Mouse (Mus musculus) limb, embryonic 15.5 days (tissue): ENCODE measurements around the gene Lmbr1l. TPM values are rescaled to one million over a fixed set of nuclear protein-coding genes. Genes with fewer than 3 reads are reported as not detected.

Experiments used
- ATAC-seq: fragments of 200-750 bp; cut with Nextera tagmentation; 2 replicates; pipeline ENCODE4 v1.8.0; 2017; ENCODE audit warnings: low read depth, moderate TSS enrichment; ENCODE audit not compliant: insufficient number of reproducible peaks, low FRiP score, low TSS enrichment
- H3K27ac ChIP-seq: fragments of 300-500 bp; sonication (generic); 2 replicates; pipeline ENCODE4 v1.5.1; 2015; ENCODE audit warnings: moderate library complexity, mild to moderate bottlenecking, inconsistent platforms
- H3K27me3 ChIP-seq: fragments of 300-500 bp; sonication (generic); 2 replicates; pipeline ENCODE4 v1.6.1; 2015; ENCODE audit warnings: inconsistent platforms
- H3K36me3 ChIP-seq: fragments of 300-500 bp; sonication (generic); 2 replicates; pipeline ENCODE4 v1.6.1; 2015; ENCODE audit warnings: inconsistent platforms
- H3K4me1 ChIP-seq: fragments of 300-500 bp; sonication (generic); 2 replicates; pipeline ENCODE4 v1.6.1; 2015; ENCODE audit warnings: inconsistent platforms
- H3K4me2 ChIP-seq: fragments of 300-500 bp; sonication (generic); 2 replicates; pipeline ENCODE4 v1.6.1; 2015; ENCODE audit warnings: mild to moderate bottlenecking, inconsistent platforms
- H3K4me3 ChIP-seq: fragments of 300-500 bp; sonication (generic); 2 replicates; pipeline ENCODE4 v1.5.1; 2015; ENCODE audit warnings: mild to moderate bottlenecking, inconsistent platforms
- H3K9ac ChIP-seq: fragments of 300-500 bp; sonication (generic); 2 replicates; pipeline ENCODE4 v1.6.1; 2015; ENCODE audit warnings: inconsistent platforms
- H3K9me3 ChIP-seq: fragments of 300-500 bp; sonication (generic); 2 replicates; pipeline ENCODE4 v1.6.1; 2016; ENCODE audit warnings: inconsistent platforms
- WGBS: fragments of 180-500 bp; shearing (Covaris S2); methylation state at CpG from one replicate; pipeline ENCODE4 v1.1.7; 2015; 5-methylcytosine and 5-hydroxymethylcytosine counted together
- polyA plus RNA-seq: library from polyadenylated mRNA; unstranded; fragments of >200 nt; fragmentation: Nextera tagmentation; extraction: Ambion mirVana; gene quantifications from 2 replicates; pipeline ENCODE4 v1.2.1, GENCODE M21; 2015

The Lmbr1l gene
- polyA plus RNA-seq = 19.7 and 21.8 TPM in 2 replicates

- ATAC-seq = peak; percentile 97
- no peaks in the 10 kb centered on the region for H3K9me3 ChIP-seq
- H3K4me1 ChIP-seq = peaks cover 19% of the 10 kb centered on the region
- H3K27me3 ChIP-seq = no peaks in the 10 kb centered on the region
- peak within 1 kb of the TSS; percentile 78 for H3K4me2 ChIP-seq
- under 1% methylated on average over 82 of the region's 82 CpGs for WGBS
- peaks cover 16% of the 10 kb centered on the region; the same call in 1 of the 2 replicates for H3K36me3 ChIP-seq
- peak within 1 kb of the TSS; percentile 84 for H3K4me3 ChIP-seq
- peak within 1 kb of the TSS; percentile 76 for H3K9ac ChIP-seq
- H3K27ac ChIP-seq = peak within 1 kb of the TSS; percentile 95
These were observed at the start of gene Lmbr1l for GRCm38 (mm10) chr15:98917538-98918498. Gene Lmbr1l (minus strand): TSS chr15:98918231.

- Histone ChIP-seq H3K27ac (no peak overlapping the region), H3K9me3 (no peaks in the 10 kb centered on the region), H3K9ac (no peak overlapping the region), H3K4me1 (peaks cover 5% of the 10 kb centered on the region), H3K4me3 (no peak overlapping the region), H3K27me3 (no peaks in the 10 kb centered on the region), H3K4me2 (no peak overlapping the region), H3K36me3 (no peaks in the 10 kb centered on the region)
- WGBS = 83% methylated on average over 3 of the region's 3 CpGs
- ATAC-seq = no peak
These were observed 41.5 kb upstream of the Lmbr1l start for GRCm38 (mm10) chr15:98959531-98959930.

- H3K4me2 ChIP-seq = no peak overlapping the region
- H3K4me1 ChIP-seq = peaks cover 7% of the 10 kb centered on the region
- no peaks in the 10 kb centered on the region for H3K9me3 ChIP-seq
- H3K9ac ChIP-seq = no peak overlapping the region
- ATAC-seq = no peak
- no peaks in the 10 kb centered on the region for H3K27me3 ChIP-seq
- no peak overlapping the region for H3K4me3 ChIP-seq
- no peaks in the 10 kb centered on the region for H3K36me3 ChIP-seq
- no peak overlapping the region for H3K27ac ChIP-seq
- WGBS = 83% methylated on average over 4 of the region's 4 CpGs
These were observed 40.9 kb upstream of the Lmbr1l start for GRCm38 (mm10) chr15:98958901-98959420.

- no peak overlapping the region for H3K4me2 ChIP-seq
- no peak overlapping the region for H3K9ac ChIP-seq
- H3K4me3 ChIP-seq = no peak overlapping the region
- no peaks in the 10 kb centered on the region for H3K9me3 ChIP-seq
- ATAC-seq = no peak
- no peaks in the 10 kb centered on the region for H3K36me3 ChIP-seq
- WGBS = 75% methylated on average over 5 of the region's 5 CpGs
- no peaks in the 10 kb centered on the region for H3K27me3 ChIP-seq
- H3K4me1 ChIP-seq = peaks cover 9% of the 10 kb centered on the region
- H3K27ac ChIP-seq = no peak overlapping the region
These were observed 39.4 kb upstream of the Lmbr1l start for GRCm38 (mm10) chr15:98957475-98957874.

GRCm38 (mm10) chr15:98956000-98956399, 38.0 kb upstream of the Lmbr1l start:
- H3K9me3 ChIP-seq = no peaks in the 10 kb centered on the region
- no peak for ATAC-seq

GRCm38 (mm10) chr15:98955324-98955723, 37.3 kb upstream of the Lmbr1l start:
- H3K4me1 ChIP-seq = peaks cover 16% of the 10 kb centered on the region
- no peaks in the 10 kb centered on the region for H3K9me3 ChIP-seq
- peaks cover 3% of the 10 kb centered on the region; the same call in 1 of the 2 replicates for H3K36me3 ChIP-seq
- H3K4me3 ChIP-seq = no peak overlapping the region
- 81% methylated on average over 4 of the region's 4 CpGs for WGBS
- H3K4me2 ChIP-seq = no peak overlapping the region
- no peak for ATAC-seq
- H3K9ac ChIP-seq = no peak overlapping the region
- H3K27ac ChIP-seq = no peak overlapping the region
- H3K27me3 ChIP-seq = no peaks in the 10 kb centered on the region

More at GRCm38 (mm10) chr15:98956000-98956399, 38.0 kb upstream of the Lmbr1l start:
- Histone ChIP-seq H3K27me3 (no peaks in the 10 kb centered on the region), H3K4me3 (no peak overlapping the region), H3K4me2 (no peak overlapping the region), H3K36me3 (peaks cover 2% of the 10 kb centered on the region; the same call in 1 of the 2 replicates), H3K27ac (no peak overlapping the region), H3K9ac (no peak overlapping the region), H3K4me1 (peaks cover 16% of the 10 kb centered on the region)
- WGBS = 88% methylated on average over 4 of the region's 4 CpGs

GRCm38 (mm10) chr15:98954425-98955253, 36.6 kb upstream of the Lmbr1l start:
- Histone ChIP-seq H3K4me1 (peaks cover 16% of the 10 kb centered on the region), H3K36me3 (peaks cover 5% of the 10 kb centered on the region; the same call in 1 of the 2 replicates), H3K27me3 (no peaks in the 10 kb centered on the region), H3K9ac (no peak overlapping the region), H3K4me3 (peak overlapping the region; percentile 15; the same call in 1 of the 2 replicates), H3K9me3 (no peaks in the 10 kb centered on the region), H3K27ac (peak overlapping the region; percentile 74), H3K4me2 (peak overlapping the region; percentile 27; the same call in 1 of the 2 replicates)
- no peak for ATAC-seq
- WGBS = 29% methylated on average over 14 of the region's 14 CpGs

GRCm38 (mm10) chr15:98953401-98954356, 35.6 kb upstream of the Lmbr1l start, which contains the start of the genes Gm49450 and Tuba1a:
Gene Gm49450 (minus strand): TSS chr15:98953551.
Gene Tuba1a (minus strand): TSS chr15:98953703.
- Histone ChIP-seq H3K4me1 (peaks cover 16% of the 10 kb centered on the region), H3K4me2 (peak within 1 kb of the TSS; percentile 55), H3K9ac (peak within 1 kb of the TSS; percentile 95), H3K4me3 (peak within 1 kb of the TSS; percentile 83), H3K27me3 (no peaks in the 10 kb centered on the region), H3K27ac (peak within 1 kb of the TSS; percentile 98), H3K9me3 (no peaks in the 10 kb centered on the region), H3K36me3 (peaks cover 9% of the 10 kb centered on the region; the same call in 1 of the 2 replicates)
- peak; percentile 98 for ATAC-seq
- WGBS = 5% methylated on average over 28 of the region's 28 CpGs

- peaks cover 9% of the 10 kb centered on the region; the same call in 1 of the 2 replicates for H3K36me3 ChIP-seq
- H3K9ac ChIP-seq = peak overlapping the region; percentile 95
- peak; percentile 70 for ATAC-seq
- H3K4me3 ChIP-seq = peak overlapping the region; percentile 83
- H3K4me2 ChIP-seq = peak overlapping the region; percentile 55
- H3K27me3 ChIP-seq = no peaks in the 10 kb centered on the region
- H3K27ac ChIP-seq = peak overlapping the region; percentile 98
- peaks cover 16% of the 10 kb centered on the region for H3K4me1 ChIP-seq
- H3K9me3 ChIP-seq = no peaks in the 10 kb centered on the region
- WGBS = under 1% methylated on average over 41 of the region's 41 CpGs
These were observed 34.8 kb upstream of the Lmbr1l start for GRCm38 (mm10) chr15:98952751-98953400.

- ATAC-seq = no peak
These were observed 34.0 kb upstream of the Lmbr1l start for GRCm38 (mm10) chr15:98952063-98952455.

More at GRCm38 (mm10) chr15:98952063-98952455, 34.0 kb upstream of the Lmbr1l start:
- peak overlapping the region; percentile 55 for H3K4me2 ChIP-seq
- H3K4me1 ChIP-seq = peaks cover 16% of the 10 kb centered on the region
- no peaks in the 10 kb centered on the region for H3K27me3 ChIP-seq
- peak overlapping the region; percentile 39 for H3K9ac ChIP-seq
- 19% methylated on average over 5 of the region's 5 CpGs for WGBS
- peak overlapping the region; percentile 76 for H3K27ac ChIP-seq
- no peaks in the 10 kb centered on the region for H3K9me3 ChIP-seq
- H3K36me3 ChIP-seq = peaks cover 9% of the 10 kb centered on the region; the same call in 1 of the 2 replicates
- H3K4me3 ChIP-seq = peak overlapping the region; percentile 83
